Mouse (Mus musculus) urinary bladder, postnatal 10 days (tissue): Measurements from ENCODE around the gene Gm49378.
A peak's percentile ranks its signal among the peaks of the same experiment; 100 is the strongest.

ENCODE experiments used
- DNase-seq: peaks from one replicate; pipeline ENCODE4 v3.0.0; 2022; ENCODE audit warnings: low spot score

The Gm49378 gene

GRCm38 (mm10) chr14:55629312-55629711, 8.4 kb downstream of the Gm49378 start:
- no peak for DNase-seq

- no peak for DNase-seq
Observed at GRCm38 (mm10) chr14:55628077-55628827, 9.4 kb downstream of the Gm49378 start.

- DNase-seq, result no peak
Observed at GRCm38 (mm10) chr14:55618486-55619195, 19.1 kb downstream of the Gm49378 start.

GRCm38 (mm10) chr14:55617822-55618221, 19.9 kb downstream of the Gm49378 start, which contains the start of gene Rec8:
Gene Rec8 (plus strand): TSS chr14:55618037.
- no peak for DNase-seq

- DNase-seq, result no peak
Observed at GRCm38 (mm10) chr14:55616844-55617243, 20.9 kb downstream of the Gm49378 start.

GRCm38 (mm10) chr14:55615876-55616275, 21.8 kb downstream of the Gm49378 start:
- no peak for DNase-seq

- no peak for DNase-seq
Observed at GRCm38 (mm10) chr14:55614565-55615178, 23.0 kb downstream of the Gm49378 start.

- DNase-seq, result no peak
Observed at GRCm38 (mm10) chr14:55613346-55613745, 24.3 kb downstream of the Gm49378 start.

- DNase-seq, result no peak
Observed at GRCm38 (mm10) chr14:55608339-55608738, 29.4 kb downstream of the Gm49378 start.

GRCm38 (mm10) chr14:55605743-55606459, 31.8 kb downstream of the Gm49378 start:
- DNase-seq, result no peak

- no peak for DNase-seq
Observed at GRCm38 (mm10) chr14:55604823-55605222, 32.9 kb downstream of the Gm49378 start.

- peak; percentile 61 for DNase-seq
Observed at GRCm38 (mm10) chr14:55603633-55604576, 33.8 kb downstream of the Gm49378 start.

GRCm38 (mm10) chr14:55603271-55603632, 34.4 kb downstream of the Gm49378 start, which contains the start of gene Irf9:
Gene Irf9 (plus strand): TSS chr14:55603571.
- no peak for DNase-seq

GRCm38 (mm10) chr14:55598521-55599390, 38.9 kb downstream of the Gm49378 start:
- DNase-seq, result no peak

GRCm38 (mm10) chr14:55596036-55596690, 41.5 kb downstream of the Gm49378 start:
- no peak for DNase-seq

GRCm38 (mm10) chr14:55592226-55592625, 45.5 kb downstream of the Gm49378 start:
- DNase-seq, result no peak

- peak; percentile 69 for DNase-seq
Observed at GRCm38 (mm10) chr14:55591331-55591891, 46.3 kb downstream of the Gm49378 start, which contains the start of gene Rnf31. Gene Rnf31 (plus strand): TSS chr14:55591708.

- peak; percentile 76 for DNase-seq
Observed at GRCm38 (mm10) chr14:55590748-55591330, 46.9 kb downstream of the Gm49378 start, which contains the start of gene Psme2. Gene Psme2 (minus strand): TSS chr14:55591113.
